Mouse (Mus musculus) embryonic facial prominence, embryonic 15.5 days (tissue): ENCODE measurements around the gene Tomm6. TPM values are rescaled to one million over a fixed set of nuclear protein-coding genes. Genes with fewer than 3 reads are reported as not detected.
A peak's percentile ranks its signal among the peaks of the same experiment; 100 is the strongest.

Source experiments
- ATAC-seq: fragments of 200-750 bp; cut with Nextera tagmentation; 2 replicates; pipeline ENCODE4 v1.8.0; 2017; ENCODE audit warnings: low read depth, moderate TSS enrichment; ENCODE audit not compliant: insufficient number of reproducible peaks, low FRiP score, low TSS enrichment
- H3K27ac ChIP-seq: fragments of 300-500 bp; sonication (generic); replicated peaks from 2 replicates; pipeline ENCODE4 v1.5.1; 2015; ENCODE audit warnings: mild to moderate bottlenecking, inconsistent platforms
- H3K27me3 ChIP-seq: fragments of 300-500 bp; sonication (generic); 2 replicates; pipeline ENCODE4 v1.6.1; 2015; ENCODE audit warnings: inconsistent platforms
- H3K36me3 ChIP-seq: fragments of 300-500 bp; sonication (generic); 2 replicates; pipeline ENCODE4 v1.6.1; 2015; ENCODE audit warnings: mild to moderate bottlenecking, inconsistent platforms
- H3K4me1 ChIP-seq: fragments of 300-500 bp; sonication (generic); 2 replicates; pipeline ENCODE4 v1.6.1; 2015; ENCODE audit warnings: inconsistent platforms
- H3K4me2 ChIP-seq: fragments of 300-500 bp; sonication (generic); replicated peaks from 2 replicates; pipeline ENCODE4 v1.6.1; 2015; ENCODE audit warnings: mild to moderate bottlenecking, inconsistent platforms
- H3K4me3 ChIP-seq: fragments of 300-500 bp; sonication (generic); replicated peaks from 2 replicates; pipeline ENCODE4 v1.5.1; 2015; ENCODE audit warnings: mild to moderate bottlenecking, inconsistent platforms
- H3K9ac ChIP-seq: fragments of 300-500 bp; sonication (generic); 2 replicates; pipeline ENCODE4 v1.6.1; 2015; ENCODE audit warnings: inconsistent platforms
- H3K9me3 ChIP-seq: fragments of 300-500 bp; sonication (generic); replicated peaks from 2 replicates; pipeline ENCODE4 v1.6.1; 2016; ENCODE audit warnings: inconsistent platforms
- whole genome bisulfite sequencing: fragments of 180-500 bp; shearing (Covaris S2); methylation state at CpG from one replicate; pipeline ENCODE4 v1.1.7; 2015; 5-methylcytosine and 5-hydroxymethylcytosine counted together
- polyA plus RNA-seq: library from polyadenylated mRNA; unstranded; fragments of >200 nt; fragmentation: Nextera tagmentation; extraction: Ambion mirVana; gene quantifications from 2 replicates; pipeline ENCODE4 v1.2.1, GENCODE M21; 2015

The Tomm6 gene
- polyA plus RNA-seq, 1 experiment from 2014 or later, result 386 TPM

DNA sequence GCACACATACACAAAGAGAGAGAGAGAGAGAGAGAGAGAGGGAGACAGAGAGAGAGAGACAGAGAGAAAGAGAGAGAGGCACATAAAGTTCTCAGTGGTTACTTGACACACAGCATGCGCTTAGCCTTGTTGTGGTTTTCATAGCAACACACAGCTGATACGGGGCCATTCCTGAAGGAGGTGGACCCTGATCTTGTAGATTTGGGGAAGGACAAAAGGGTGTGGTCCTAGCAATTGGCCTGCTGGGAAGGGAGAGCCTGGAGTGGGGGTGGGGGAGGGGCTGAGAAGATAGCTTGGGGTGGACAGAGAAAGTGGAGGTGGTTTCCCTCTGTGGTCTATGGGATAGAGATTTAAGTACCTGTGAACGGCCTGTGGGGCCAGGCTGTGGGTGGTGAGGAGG is 21.9 kb upstream of the Tomm6 start:
- ATAC-seq, result no peak
- WGBS, result 64% methylated on average over 3 of the region's 3 CpGs
- no peak overlapping the region for H3K4me2 ChIP-seq
- no peak overlapping the region for H3K4me3 ChIP-seq
- H3K27me3 ChIP-seq, result no peaks in the 10 kb centered on the region; the same call in 1 of the 2 replicates
- no peaks in the 10 kb centered on the region for H3K36me3 ChIP-seq
- no peaks in the 10 kb centered on the region for H3K9me3 ChIP-seq
- H3K4me1 ChIP-seq, result no peaks in the 10 kb centered on the region
- H3K9ac ChIP-seq, result no peak overlapping the region
- no peak overlapping the region for H3K27ac ChIP-seq

DNA sequence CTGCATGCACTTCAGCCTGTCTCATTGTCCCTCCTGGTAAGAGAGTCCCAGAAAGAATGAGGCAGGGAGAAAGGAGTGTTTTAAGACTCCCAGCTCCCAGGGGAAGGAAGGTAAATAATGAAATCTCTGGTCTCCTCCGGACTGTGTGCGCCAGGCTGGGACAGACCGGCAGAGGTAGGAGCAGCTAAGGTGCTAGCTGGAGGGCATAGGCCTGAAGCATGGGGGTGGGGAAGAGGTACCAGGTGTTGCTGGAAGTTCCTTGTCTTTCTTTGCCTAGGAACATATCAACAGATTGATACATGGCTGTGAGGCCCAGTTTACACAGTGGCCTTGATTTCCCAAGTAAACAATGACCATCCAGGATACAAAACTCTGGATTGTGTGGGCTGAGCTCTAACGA is 20.8 kb upstream of the Tomm6 start:
- no peak for ATAC-seq
- Histone ChIP-seq H3K4me1 (no peaks in the 10 kb centered on the region), H3K27me3 (no peaks in the 10 kb centered on the region; the same call in 1 of the 2 replicates), H3K36me3 (no peaks in the 10 kb centered on the region), H3K27ac (no peak overlapping the region), H3K9me3 (no peaks in the 10 kb centered on the region), H3K4me2 (no peak overlapping the region), H3K4me3 (no peak overlapping the region), H3K9ac (no peak overlapping the region)
- 63% methylated on average over 4 of the region's 4 CpGs for WGBS

DNA sequence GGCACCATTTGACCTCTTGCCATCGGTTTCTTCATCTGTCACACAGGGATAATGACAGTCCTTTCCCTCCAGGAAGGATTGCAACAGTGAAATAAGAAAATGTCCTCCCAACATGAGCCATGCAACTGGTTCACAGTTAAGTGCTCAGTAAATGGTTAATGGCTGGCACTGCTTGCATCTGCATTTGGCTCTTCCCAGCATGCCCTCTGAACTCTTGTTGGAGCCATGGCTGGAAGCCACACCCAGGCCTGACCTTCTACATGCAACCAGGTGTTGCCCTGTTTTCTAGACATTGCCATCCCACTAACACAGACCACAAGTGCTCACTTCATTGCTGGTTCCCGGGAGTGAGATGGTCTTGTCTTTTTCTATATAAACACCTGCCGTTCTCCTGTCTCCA is 19.8 kb upstream of the Tomm6 start:
- H3K4me2 ChIP-seq, result no peak overlapping the region
- H3K27me3 ChIP-seq, result no peaks in the 10 kb centered on the region; the same call in none of the 2 replicates
- ATAC-seq, result no peak
- no peaks in the 10 kb centered on the region for H3K9me3 ChIP-seq
- no peak overlapping the region for H3K4me3 ChIP-seq
- H3K36me3 ChIP-seq, result peaks cover 9% of the 10 kb centered on the region
- no peak overlapping the region for H3K27ac ChIP-seq
- H3K4me1 ChIP-seq, result peaks cover 5% of the 10 kb centered on the region
- 78% methylated on average over 3 of the region's 3 CpGs for WGBS
- H3K9ac ChIP-seq, result no peak overlapping the region

DNA sequence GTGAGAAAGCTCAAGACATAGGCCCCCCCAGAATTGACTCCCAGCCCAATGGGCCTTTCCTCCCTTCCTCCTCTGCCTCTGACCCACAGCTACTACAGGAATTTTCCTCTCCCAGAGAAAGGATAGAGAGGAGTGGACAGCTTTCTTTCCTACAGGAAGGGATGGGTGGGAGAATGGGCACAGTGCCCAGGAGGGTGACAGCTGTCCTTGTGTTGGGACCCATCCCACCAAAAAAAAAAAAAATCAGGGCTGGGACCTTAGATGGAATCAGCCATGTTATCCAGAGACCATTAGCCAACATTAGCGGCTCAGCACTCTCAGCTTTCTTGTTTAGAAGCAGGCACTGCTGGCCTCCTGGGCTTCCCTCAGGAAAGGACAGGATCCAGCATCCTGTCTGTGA is 18.0 kb upstream of the Tomm6 start:
- ATAC-seq, result no peak
- no peak overlapping the region for H3K4me2 ChIP-seq
- H3K27ac ChIP-seq, result no peak overlapping the region
- no peaks in the 10 kb centered on the region for H3K9me3 ChIP-seq
- peaks cover 25% of the 10 kb centered on the region for H3K36me3 ChIP-seq
- H3K27me3 ChIP-seq, result no peaks in the 10 kb centered on the region; the same call in none of the 2 replicates
- H3K4me1 ChIP-seq, result peaks cover 12% of the 10 kb centered on the region
- 44% methylated on average over 1 of the region's 1 CpGs for WGBS
- H3K4me3 ChIP-seq, result no peak overlapping the region
- H3K9ac ChIP-seq, result no peak overlapping the region

DNA sequence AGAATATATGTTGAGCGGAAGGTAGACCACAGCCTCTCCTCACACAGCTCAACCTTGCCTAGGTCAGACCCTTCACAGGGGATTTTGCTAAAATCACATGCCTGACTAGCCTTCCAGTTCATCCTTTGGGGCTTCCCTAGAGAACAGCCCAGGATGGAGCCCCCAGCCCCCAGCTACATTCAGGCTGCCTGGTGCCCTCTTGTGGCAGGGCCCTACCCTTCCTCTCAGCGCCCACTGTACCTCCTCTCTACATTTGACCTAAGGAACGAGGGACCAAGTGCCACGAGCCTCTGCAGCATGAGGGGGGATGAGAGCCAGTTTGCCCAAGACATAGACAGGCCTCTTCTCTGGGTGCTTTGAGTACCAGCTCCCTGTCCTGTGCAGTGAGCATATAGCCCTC is 16.5 kb upstream of the Tomm6 start:
- H3K4me3 ChIP-seq, result no peak overlapping the region
- no peak overlapping the region for H3K9ac ChIP-seq
- 84% methylated on average over 4 of the region's 4 CpGs for WGBS
- ATAC-seq, result no peak
- H3K4me1 ChIP-seq, result peaks cover 12% of the 10 kb centered on the region
- H3K36me3 ChIP-seq, result peaks cover 38% of the 10 kb centered on the region
- H3K4me2 ChIP-seq, result no peak overlapping the region
- H3K9me3 ChIP-seq, result no peaks in the 10 kb centered on the region
- H3K27ac ChIP-seq, result no peak overlapping the region
- no peaks in the 10 kb centered on the region; the same call in 1 of the 2 replicates for H3K27me3 ChIP-seq

DNA sequence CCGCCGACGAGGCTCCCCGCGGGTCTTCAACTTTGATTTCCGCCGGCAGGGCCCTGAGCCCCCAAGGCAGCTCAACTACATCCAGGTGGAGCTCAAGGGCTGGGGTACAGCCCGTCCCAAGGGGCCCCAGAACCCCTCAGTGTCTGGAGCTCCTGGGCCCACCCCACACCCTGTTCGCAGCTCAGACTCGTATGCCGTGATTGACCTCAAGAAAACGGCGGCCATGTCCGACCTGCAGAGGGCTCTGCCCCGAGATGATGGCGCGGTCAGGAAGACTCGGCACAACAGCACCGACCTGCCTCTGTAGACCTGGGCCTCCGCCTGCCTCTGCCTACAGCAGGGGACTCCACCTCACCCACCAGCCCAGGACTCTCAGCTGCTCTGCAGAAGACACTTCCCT is 15.4 kb upstream of the Tomm6 start:
- Histone ChIP-seq H3K9me3 (no peaks in the 10 kb centered on the region), H3K4me3 (no peak overlapping the region), H3K27ac (no peak overlapping the region), H3K36me3 (peaks cover 47% of the 10 kb centered on the region), H3K4me1 (peaks cover 12% of the 10 kb centered on the region), H3K4me2 (0 out of 2 replicates have a peak overlapping the region, but pooled peaks have one; percentile 6), H3K9ac (no peak overlapping the region), H3K27me3 (no peaks in the 10 kb centered on the region; the same call in 1 of the 2 replicates)
- no peak for ATAC-seq
- WGBS, result 31% methylated on average over 20 of the region's 20 CpGs

DNA sequence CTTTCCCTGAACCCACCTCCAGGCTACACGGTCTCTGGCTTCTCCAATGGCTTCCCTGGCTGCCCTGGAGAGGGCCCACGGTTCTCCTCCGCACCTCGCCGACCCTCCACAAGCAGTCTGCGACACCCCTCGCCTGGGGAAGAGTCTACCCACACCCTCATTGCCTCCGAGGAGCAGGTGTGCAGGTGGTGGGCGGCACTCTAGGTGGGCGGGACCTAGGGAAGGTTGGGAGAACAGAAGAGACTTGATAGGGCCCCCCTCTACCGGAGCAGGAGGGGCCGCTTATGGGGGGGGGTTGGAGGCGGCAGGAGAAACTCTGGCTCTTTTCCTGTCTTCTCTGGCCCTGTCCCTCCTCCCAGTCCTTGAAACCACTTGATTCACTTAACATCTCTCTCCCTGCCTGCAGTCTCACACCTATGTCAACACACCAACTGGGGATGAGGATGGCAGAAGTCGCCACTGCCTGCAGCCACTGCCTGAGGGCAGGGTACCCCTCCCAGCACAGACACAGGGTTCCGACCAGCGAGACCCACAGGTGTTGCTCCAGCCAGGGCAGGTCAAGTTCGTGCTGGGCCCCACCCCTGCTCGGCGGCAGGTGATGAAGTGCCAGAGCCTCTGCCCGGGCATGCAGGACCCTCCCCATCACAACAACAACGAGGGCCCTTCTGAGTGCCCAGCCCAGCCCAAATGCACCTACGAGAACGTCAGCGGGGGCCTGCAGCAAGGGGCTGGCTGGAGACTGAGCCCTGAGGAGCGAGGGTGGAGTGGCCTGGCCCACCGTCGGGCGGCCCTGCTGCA is 14.6 kb upstream of the Tomm6 start:
- Histone ChIP-seq H3K27me3 (no peaks in the 10 kb centered on the region; the same call in 1 of the 2 replicates), H3K4me3 (no peak overlapping the region), H3K9me3 (no peaks in the 10 kb centered on the region), H3K27ac (no peak overlapping the region), H3K4me1 (peaks cover 12% of the 10 kb centered on the region), H3K4me2 (0 out of 2 replicates have a peak overlapping the region, but pooled peaks have one; percentile 6), H3K9ac (no peak overlapping the region), H3K36me3 (peaks cover 47% of the 10 kb centered on the region)
- 39% methylated on average over 28 of the region's 28 CpGs for WGBS
- no peak for ATAC-seq

DNA sequence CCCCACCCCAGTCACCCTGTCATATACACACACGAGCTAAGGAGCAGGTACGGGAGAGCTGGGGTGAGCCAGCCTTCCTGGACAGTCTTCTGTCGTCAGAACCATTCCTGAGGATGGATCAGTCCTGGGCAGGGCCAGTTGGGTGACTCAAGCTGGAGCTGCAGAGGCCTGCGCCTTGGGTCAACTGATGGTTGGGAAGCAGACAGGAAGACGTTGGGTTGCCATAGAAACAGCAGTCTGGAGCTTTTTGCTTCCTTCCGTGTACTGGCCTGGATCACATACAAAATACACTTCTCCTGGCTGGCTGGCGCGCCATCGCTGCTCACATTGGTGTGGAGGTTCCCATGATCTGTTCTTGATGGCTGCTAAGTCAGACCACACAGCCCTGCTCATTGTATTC is 13.6 kb upstream of the Tomm6 start:
- Histone ChIP-seq H3K27me3 (no peaks in the 10 kb centered on the region; the same call in 1 of the 2 replicates), H3K9me3 (no peaks in the 10 kb centered on the region), H3K9ac (no peak overlapping the region), H3K36me3 (peaks cover 47% of the 10 kb centered on the region), H3K4me3 (no peak overlapping the region), H3K27ac (no peak overlapping the region), H3K4me1 (peaks cover 12% of the 10 kb centered on the region), H3K4me2 (no peak overlapping the region)
- 74% methylated on average over 9 of the region's 9 CpGs for WGBS
- ATAC-seq, result no peak

DNA sequence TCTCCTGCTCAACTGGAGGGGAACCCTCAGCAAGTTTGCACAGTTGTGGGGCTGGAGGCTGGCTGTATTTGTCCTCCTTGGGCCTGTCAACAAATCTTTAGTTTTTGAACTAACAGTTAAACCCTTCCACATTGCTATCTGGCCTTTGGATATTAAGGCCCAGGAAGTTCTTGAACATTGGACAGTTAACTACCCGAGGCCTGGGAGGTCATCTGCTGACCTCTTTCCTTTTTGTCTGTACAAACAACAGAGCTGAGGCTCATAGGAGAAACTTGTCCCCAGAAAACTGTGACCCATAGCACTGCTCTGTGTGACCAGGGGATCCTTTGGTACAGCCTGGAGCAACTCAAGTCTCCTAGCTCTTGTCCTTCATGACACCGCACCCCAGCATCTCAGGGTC is 10.9 kb upstream of the Tomm6 start:
- Histone ChIP-seq H3K36me3 (peaks cover 47% of the 10 kb centered on the region), H3K27ac (no peak overlapping the region), H3K4me1 (peaks cover 23% of the 10 kb centered on the region), H3K4me2 (no peak overlapping the region), H3K9me3 (no peaks in the 10 kb centered on the region), H3K9ac (no peak overlapping the region), H3K27me3 (no peaks in the 10 kb centered on the region; the same call in 1 of the 2 replicates), H3K4me3 (no peak overlapping the region)
- WGBS, result 68% methylated on average over 2 of the region's 2 CpGs
- ATAC-seq, result no peak

DNA sequence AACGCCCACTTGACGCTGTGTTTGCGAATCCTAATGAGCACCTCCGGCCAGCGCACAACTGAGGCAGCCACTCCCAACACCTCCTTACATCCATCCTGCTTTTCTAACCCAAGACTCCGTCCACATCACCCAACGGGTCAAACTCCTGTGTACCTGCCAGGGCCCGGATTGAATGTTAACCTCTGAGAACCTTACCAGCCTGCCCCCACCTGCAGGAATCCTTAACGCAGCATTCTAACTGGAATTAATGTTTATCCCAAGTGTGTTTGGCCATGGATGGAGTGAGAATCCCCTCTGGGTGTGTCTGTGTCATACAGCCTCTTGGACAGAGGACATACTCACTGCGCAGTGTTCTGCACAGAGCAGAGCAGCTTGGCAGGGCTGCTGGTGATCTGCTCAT is 10.0 kb upstream of the Tomm6 start:
- Histone ChIP-seq H3K27me3 (no peaks in the 10 kb centered on the region; the same call in 1 of the 2 replicates), H3K4me2 (no peak overlapping the region), H3K4me1 (peaks cover 22% of the 10 kb centered on the region), H3K4me3 (no peak overlapping the region), H3K9ac (no peak overlapping the region), H3K9me3 (no peaks in the 10 kb centered on the region), H3K27ac (no peak overlapping the region), H3K36me3 (peaks cover 40% of the 10 kb centered on the region)
- ATAC-seq, result no peak
- WGBS, result 86% methylated on average over 10 of the region's 10 CpGs

DNA sequence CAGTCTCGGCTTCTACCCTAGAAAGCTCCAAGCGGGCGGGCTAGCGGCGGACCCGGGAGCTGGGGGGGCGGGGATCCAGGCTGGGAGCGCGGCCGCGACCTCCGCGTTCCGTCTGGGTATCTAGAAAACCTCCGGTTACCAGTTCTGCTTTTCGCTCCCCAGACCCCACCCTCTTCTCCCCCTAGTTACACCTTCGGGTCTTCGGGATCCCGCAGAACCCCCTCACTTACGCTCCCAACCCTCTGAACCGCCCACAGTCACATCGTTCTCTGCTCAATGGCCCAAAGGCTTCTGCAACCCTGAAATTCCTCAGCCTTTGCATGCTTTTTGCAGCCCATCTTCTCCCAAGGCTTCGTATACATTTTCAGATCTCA is 7.1 kb upstream of the Tomm6 start:
- WGBS, result under 1% methylated on average over 16 of the region's 23 CpGs
- ATAC-seq, result no peak
- peak overlapping the region; percentile 45 for H3K27ac ChIP-seq

More for the DNA sequence above, 7.1 kb upstream of the Tomm6 start:
- H3K36me3 ChIP-seq, result peaks cover 15% of the 10 kb centered on the region; the same call in 1 of the 2 replicates
- peak overlapping the region; percentile 78 for H3K9ac ChIP-seq
- H3K4me3 ChIP-seq, result peak overlapping the region; percentile 79
- no peaks in the 10 kb centered on the region for H3K27me3 ChIP-seq
- peaks cover 13% of the 10 kb centered on the region for H3K4me1 ChIP-seq
- no peaks in the 10 kb centered on the region for H3K9me3 ChIP-seq
- H3K4me2 ChIP-seq, result peak overlapping the region; percentile 89
